Mouse (Mus musculus) cerebellum, adult 2 months (tissue): ENCODE results near the gene Tep1.

ENCODE experiments used
- CTCF ChIP-seq: fragments of 200-500 bp; IDR thresholded peaks from 2 replicates; pipeline ENCODE4 v1.5.1; 2011; ENCODE audit warnings: low read depth, mild to moderate bottlenecking, control low read depth, low read length, moderate library complexity, borderline replicate concordance; ENCODE audit not compliant: insufficient read depth
- POLR2A ChIP-seq: fragments of 200-500 bp; IDR thresholded peaks from 2 replicates; pipeline ENCODE4 v1.6.1; 2011; ENCODE audit warnings: low read length, control low read depth, borderline replicate concordance; ENCODE audit not compliant: insufficient read depth

DNA sequence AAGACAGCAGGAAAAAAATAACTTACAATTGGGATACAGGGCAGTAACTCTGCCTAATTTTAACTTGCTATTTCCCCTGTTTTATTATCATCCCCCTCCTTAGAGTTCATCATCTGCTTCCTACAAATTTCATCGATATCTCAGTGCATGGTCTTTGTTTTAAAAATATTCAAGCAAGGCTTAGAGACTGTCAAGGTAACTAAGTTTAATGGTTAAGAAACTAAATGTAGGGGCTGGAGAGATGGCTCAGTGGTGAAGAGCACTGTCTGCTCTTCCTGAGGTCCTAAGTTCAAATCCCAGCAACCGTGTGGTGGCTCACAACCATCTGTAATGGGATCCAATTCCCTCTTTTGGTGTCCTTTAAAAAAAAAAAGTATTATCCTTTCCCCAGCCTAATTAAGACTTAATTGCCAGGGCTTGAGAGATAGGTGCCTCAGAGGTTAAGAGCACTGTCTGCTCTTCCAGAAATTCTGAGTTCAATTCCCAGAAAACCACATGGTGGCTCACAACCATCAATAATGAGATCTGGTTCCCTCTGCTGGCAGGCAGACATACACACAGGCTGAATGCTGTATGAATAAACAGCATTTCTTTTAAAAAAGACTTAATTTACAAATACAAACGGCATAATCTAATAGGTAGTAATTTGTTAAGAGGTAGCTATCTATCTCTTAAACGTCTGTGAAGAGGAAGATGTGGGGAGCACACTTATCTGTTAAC lies 67.4 kb downstream of the Tep1 start:
- TF ChIP-seq POLR2A (no peak), CTCF (no peak)
